Mouse (Mus musculus) E14TG2a.4 (cell line): ENCODE measurements around the gene Mkln1.

Experiments
- CTCF ChIP-seq: conservative IDR thresholded peaks from 2 replicates; pipeline ENCODE4 v1.5.1; 2014; ENCODE audit warnings: low read length
- POU5F1 ChIP-seq: IDR thresholded peaks from 2 replicates; pipeline ENCODE4 v1.6.1; 2014; ENCODE audit warnings: low read length, borderline replicate concordance

DNA sequence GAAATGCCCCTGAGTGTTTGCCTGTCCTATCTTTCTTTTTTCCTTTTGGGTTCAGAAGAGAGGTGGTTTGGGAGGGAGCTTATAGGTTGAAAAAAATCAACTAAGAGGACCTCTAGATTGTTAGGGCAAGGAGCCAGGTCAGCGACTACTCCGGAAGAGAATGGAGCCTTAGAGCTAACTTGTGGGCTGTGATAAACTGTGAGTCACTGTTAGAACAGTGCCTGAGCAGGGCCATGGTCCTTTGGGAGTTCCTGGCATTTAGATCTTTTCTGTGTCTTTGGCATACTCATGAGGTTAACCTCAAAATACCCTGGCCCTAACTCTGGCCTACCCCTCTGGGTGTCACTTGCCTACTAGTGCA lies 119.8 kb downstream of the Mkln1 start:
- TF ChIP-seq CTCF (no peak), POU5F1 (no peak)
